Mouse (Mus musculus) spleen, adult 2 months (tissue): Measurements from ENCODE around the gene Gda.

Experiments used
- CTCF ChIP-seq: fragments of 200-500 bp; IDR thresholded peaks from 2 replicates; pipeline ENCODE4 v1.5.1; 2011; ENCODE audit warnings: mild to moderate bottlenecking, inconsistent platforms; ENCODE audit not compliant: insufficient read depth, insufficient read length, insufficient replicate concordance; ENCODE audit errors: extremely low read depth
- POLR2A ChIP-seq: fragments of 200-500 bp; IDR thresholded peaks from 2 replicates; pipeline ENCODE4 v1.6.1; 2011; ENCODE audit warnings: low read depth, low read length, inconsistent platforms

- TF ChIP-seq POLR2A (no peak), CTCF (no peak)
These were observed 65.9 kb downstream of the Gda start for GRCm38 (mm10) chr19:21407363-21407762.
